Mouse (Mus musculus): Measurements from ENCODE around the gene Nedd9.
"Not testable (repeated sequence)": the region's sequence is repeated elsewhere in the genome, so short reads cannot be mapped to it uniquely, and the experiment has no call there.

Nedd9 gene

GRCm38 (mm10) chr13:41300037-41300436 is 187.1 kb downstream of the Nedd9 start:
- no peak for DNase-seq (ENCODE audit: low spot score in 2 of 2)

GRCm38 (mm10) chr13:41298996-41299395 is 188.2 kb downstream of the Nedd9 start:
- DNase-seq (ENCODE audit: low spot score in 2 of 2) = no peak

- DNase-seq (ENCODE audit: low spot score in 2 of 2) = no peak
Observed at GRCm38 (mm10) chr13:41298533-41298932, 188.6 kb downstream of the Nedd9 start.

GRCm38 (mm10) chr13:41296396-41296795 is 190.8 kb downstream of the Nedd9 start:
- DNase-seq (ENCODE audit: low spot score in 2 of 2) = no peak

GRCm38 (mm10) chr13:41295886-41296285 is 191.3 kb downstream of the Nedd9 start:
- DNase-seq (ENCODE audit: low spot score in 2 of 2) = no peak

GRCm38 (mm10) chr13:41293595-41293994 is 193.6 kb downstream of the Nedd9 start:
- no peak for DNase-seq (ENCODE audit: low spot score in 2 of 2)

GRCm38 (mm10) chr13:41291466-41291974 is 195.6 kb downstream of the Nedd9 start:
- DNase-seq (ENCODE audit: low spot score in 2 of 2) = no peak

- DNase-seq (ENCODE audit: low spot score in 2 of 2) = no peak
Observed at GRCm38 (mm10) chr13:41286285-41286684, 200.9 kb downstream of the Nedd9 start.

- no peak for DNase-seq (ENCODE audit: low spot score in 2 of 2)
Observed at GRCm38 (mm10) chr13:41285448-41285847, 201.7 kb downstream of the Nedd9 start.

GRCm38 (mm10) chr13:41283256-41283655 is 203.9 kb downstream of the Nedd9 start:
- DNase-seq (ENCODE audit: low spot score in 2 of 2) = peak; percentile 68 to 84

GRCm38 (mm10) chr13:41280696-41281095 is 206.5 kb downstream of the Nedd9 start:
- no peak for DNase-seq (ENCODE audit: low spot score in 2 of 2)

GRCm38 (mm10) chr13:41273927-41274650 is 213.1 kb downstream of the Nedd9 start, which contains the start of gene Gm17364:
Gene Gm17364, minus strand, starts transcription at chr13:41273977.
- DNase-seq (ENCODE audit: low spot score in 2 of 2) = no peak

GRCm38 (mm10) chr13:41267827-41268408 is 219.2 kb downstream of the Nedd9 start:
- DNase-seq (ENCODE audit: low spot score in 2 of 2) = peak; percentile 54 to 62

- DNase-seq (ENCODE audit: low spot score in 2 of 2) = no peak
Observed at GRCm38 (mm10) chr13:41263304-41264006, 223.7 kb downstream of the Nedd9 start.

- not testable (repeated sequence) for DNase-seq (ENCODE audit: low spot score in 2 of 2)
Observed at GRCm38 (mm10) chr13:41261617-41262016, 225.5 kb downstream of the Nedd9 start.

Data from frontal cortex, postnatal 36 days (tissue).